Mouse (Mus musculus): ENCODE data around the gene Anapc16. TPM values are rescaled to one million over a fixed set of nuclear protein-coding genes. Genes with fewer than 3 reads are reported as not detected.
A peak's percentile ranks its signal among the peaks of the same experiment; 100 is the strongest.
"Not testable (repeated sequence)": the region's sequence is repeated elsewhere in the genome, so short reads cannot be mapped to it uniquely, and the experiment has no call there.

The Anapc16 gene
- polyA plus RNA-seq, 1 experiment from 2014 or later: 122 TPM

- peaks cover 37% of the 10 kb centered on the region for H3K36me3 ChIP-seq (ENCODE audit: poor library complexity, severe bottlenecking)
- no peak for ATAC-seq
- H3K4me2 ChIP-seq: no peak overlapping the region
- H3K4me3 ChIP-seq: no peak overlapping the region
- peaks cover 23% of the 10 kb centered on the region for H3K4me1 ChIP-seq
- WGBS: 91% methylated on average over 3 of the region's 3 CpGs
- H3K27me3 ChIP-seq: no peaks in the 10 kb centered on the region
- no peak overlapping the region for H3K27ac ChIP-seq
- H3K9ac ChIP-seq: no peak overlapping the region
- no peaks in the 10 kb centered on the region for H3K9me3 ChIP-seq (replicated peaks)
These were observed 3.9 kb downstream of the Anapc16 start for GRCm38 (mm10) chr10:59999057-59999456.

GRCm38 (mm10) chr10:59997591-59997990 is 5.3 kb downstream of the Anapc16 start:
- ATAC-seq: no peak

GRCm38 (mm10) chr10:59995889-59996288 is 7.0 kb downstream of the Anapc16 start:
- H3K27ac ChIP-seq: no peak overlapping the region
- H3K4me1 ChIP-seq: peaks cover 4% of the 10 kb centered on the region; the same call in 1 of the 2 replicates
- H3K9me3 ChIP-seq (replicated peaks): no peaks in the 10 kb centered on the region
- no peak overlapping the region for H3K4me2 ChIP-seq
- H3K9ac ChIP-seq: no peak overlapping the region
- no peaks in the 10 kb centered on the region for H3K27me3 ChIP-seq
- ATAC-seq: no peak
- peaks cover 57% of the 10 kb centered on the region for H3K36me3 ChIP-seq (ENCODE audit: poor library complexity, severe bottlenecking)
- 98% methylated on average over 6 of the region's 6 CpGs for WGBS
- H3K4me3 ChIP-seq: no peak overlapping the region

More at GRCm38 (mm10) chr10:59997591-59997990, 5.3 kb downstream of the Anapc16 start:
- Histone ChIP-seq H3K4me1 (peaks cover 17% of the 10 kb centered on the region), H3K27ac (no peak overlapping the region), H3K36me3 (ENCODE audit: poor library complexity, severe bottlenecking) (peaks cover 47% of the 10 kb centered on the region), H3K9me3 (replicated peaks) (no peaks in the 10 kb centered on the region), H3K4me3 (no peak overlapping the region), H3K27me3 (no peaks in the 10 kb centered on the region), H3K4me2 (no peak overlapping the region), H3K9ac (no peak overlapping the region)
- 15% methylated on average over 7 of the region's 7 CpGs for WGBS

GRCm38 (mm10) chr10:59993813-59994212 is 9.1 kb downstream of the Anapc16 start:
- H3K9ac ChIP-seq; H3K27ac ChIP-seq; H3K9me3 ChIP-seq (replicated peaks); H3K4me1 ChIP-seq; ATAC-seq; H3K4me3 ChIP-seq; H3K27me3 ChIP-seq; H3K4me2 ChIP-seq: not testable (repeated sequence)
- WGBS: 90% methylated on average over 2 of the region's 3 CpGs
- peaks cover 69% of the 10 kb centered on the region for H3K36me3 ChIP-seq (ENCODE audit: poor library complexity, severe bottlenecking)

- H3K27me3 ChIP-seq: no peaks in the 10 kb centered on the region
- H3K9me3 ChIP-seq (replicated peaks): no peaks in the 10 kb centered on the region
- no peak overlapping the region for H3K4me2 ChIP-seq
- no peaks in the 10 kb centered on the region for H3K4me1 ChIP-seq
- no peak overlapping the region for H3K4me3 ChIP-seq
- no peak for ATAC-seq
- H3K27ac ChIP-seq: no peak overlapping the region
- peaks cover 87% of the 10 kb centered on the region for H3K36me3 ChIP-seq (ENCODE audit: poor library complexity, severe bottlenecking)
- H3K9ac ChIP-seq: no peak overlapping the region
- 95% methylated on average over 8 of the region's 8 CpGs for WGBS
These were observed 10.9 kb downstream of the Anapc16 start for GRCm38 (mm10) chr10:59992024-59992423.

- WGBS: 89% methylated on average over 9 of the region's 9 CpGs
- no peaks in the 10 kb centered on the region for H3K9me3 ChIP-seq (replicated peaks)
These were observed 11.6 kb downstream of the Anapc16 start for GRCm38 (mm10) chr10:59991262-59991880.

GRCm38 (mm10) chr10:59990393-59990792 is 12.5 kb downstream of the Anapc16 start:
- Histone ChIP-seq H3K36me3 (ENCODE audit: poor library complexity, severe bottlenecking) (peaks cover 90% of the 10 kb centered on the region), H3K9me3 (replicated peaks) (no peaks in the 10 kb centered on the region), H3K9ac (no peak overlapping the region), H3K4me2 (no peak overlapping the region), H3K4me1 (no peaks in the 10 kb centered on the region), H3K4me3 (no peak overlapping the region), H3K27ac (no peak overlapping the region), H3K27me3 (no peaks in the 10 kb centered on the region)
- 98% methylated on average over 9 of the region's 9 CpGs for WGBS
- ATAC-seq: no peak

More at GRCm38 (mm10) chr10:59991262-59991880, 11.6 kb downstream of the Anapc16 start:
- Histone ChIP-seq H3K27me3 (no peaks in the 10 kb centered on the region), H3K4me1 (no peaks in the 10 kb centered on the region), H3K36me3 (ENCODE audit: poor library complexity, severe bottlenecking) (peaks cover 90% of the 10 kb centered on the region), H3K4me3 (no peak overlapping the region), H3K9ac (no peak overlapping the region), H3K4me2 (no peak overlapping the region), H3K27ac (no peak overlapping the region)
- ATAC-seq: no peak

GRCm38 (mm10) chr10:59988036-59988435 is 14.9 kb downstream of the Anapc16 start:
- H3K4me2 ChIP-seq: no peak overlapping the region
- no peak for ATAC-seq
- peaks cover 84% of the 10 kb centered on the region for H3K36me3 ChIP-seq (ENCODE audit: poor library complexity, severe bottlenecking)
- H3K27ac ChIP-seq: no peak overlapping the region
- no peak overlapping the region for H3K4me3 ChIP-seq
- H3K4me1 ChIP-seq: no peaks in the 10 kb centered on the region
- H3K9me3 ChIP-seq (replicated peaks): no peaks in the 10 kb centered on the region
- no peak overlapping the region for H3K9ac ChIP-seq
- no peaks in the 10 kb centered on the region for H3K27me3 ChIP-seq
- 88% methylated on average over 4 of the region's 4 CpGs for WGBS

- no peaks in the 10 kb centered on the region for H3K27me3 ChIP-seq
- no peak overlapping the region for H3K9ac ChIP-seq
- no peak overlapping the region for H3K27ac ChIP-seq
- no peak overlapping the region for H3K4me2 ChIP-seq
- no peak for ATAC-seq
- H3K36me3 ChIP-seq (ENCODE audit: poor library complexity, severe bottlenecking): peaks cover 36% of the 10 kb centered on the region
- no peaks in the 10 kb centered on the region for H3K9me3 ChIP-seq (replicated peaks)
- WGBS: 94% methylated on average over 12 of the region's 12 CpGs
- peaks cover 19% of the 10 kb centered on the region for H3K4me1 ChIP-seq
- no peak overlapping the region for H3K4me3 ChIP-seq
These were observed 20.5 kb downstream of the Anapc16 start for GRCm38 (mm10) chr10:59982379-59982873.

GRCm38 (mm10) chr10:59981792-59982191 is 21.1 kb downstream of the Anapc16 start:
- Histone ChIP-seq H3K9me3 (replicated peaks) (no peaks in the 10 kb centered on the region), H3K27me3 (no peaks in the 10 kb centered on the region), H3K36me3 (ENCODE audit: poor library complexity, severe bottlenecking) (peaks cover 30% of the 10 kb centered on the region), H3K27ac (0 out of 2 replicates have a peak overlapping the region, but pooled peaks have one; percentile 5), H3K4me3 (no peak overlapping the region), H3K9ac (no peak overlapping the region), H3K4me2 (no peak overlapping the region), H3K4me1 (peaks cover 19% of the 10 kb centered on the region)
- 89% methylated on average over 9 of the region's 9 CpGs for WGBS
- no peak for ATAC-seq

- Histone ChIP-seq H3K9me3 (replicated peaks) (no peaks in the 10 kb centered on the region), H3K36me3 (ENCODE audit: poor library complexity, severe bottlenecking) (peaks cover 26% of the 10 kb centered on the region), H3K27ac (0 out of 2 replicates have a peak overlapping the region, but pooled peaks have one; percentile 5), H3K4me3 (no peak overlapping the region), H3K4me2 (no peak overlapping the region), H3K4me1 (peaks cover 19% of the 10 kb centered on the region), H3K9ac (no peak overlapping the region), H3K27me3 (no peaks in the 10 kb centered on the region)
- 84% methylated on average over 4 of the region's 4 CpGs for WGBS
- ATAC-seq: no peak
These were observed 21.6 kb downstream of the Anapc16 start for GRCm38 (mm10) chr10:59981336-59981735.

GRCm38 (mm10) chr10:59980815-59981244 is 22.1 kb downstream of the Anapc16 start:
- H3K27me3 ChIP-seq: no peaks in the 10 kb centered on the region
- WGBS: 91% methylated on average over 6 of the region's 6 CpGs
- H3K36me3 ChIP-seq (ENCODE audit: poor library complexity, severe bottlenecking): peaks cover 21% of the 10 kb centered on the region
- no peaks in the 10 kb centered on the region for H3K9me3 ChIP-seq (replicated peaks)
- H3K27ac ChIP-seq: no peak overlapping the region
- no peak overlapping the region for H3K4me3 ChIP-seq
- no peak for ATAC-seq
- H3K4me2 ChIP-seq: no peak overlapping the region
- no peak overlapping the region for H3K9ac ChIP-seq
- peaks cover 19% of the 10 kb centered on the region for H3K4me1 ChIP-seq

Measured in forebrain, embryonic 13.5 days (tissue).